In genomic region chr4:133827354-133827753, GRCm38 (mm10) we compare ENCODE assay signal across 22 mouse cellular contexts.
A peak's percentile ranks its signal among the peaks of the same experiment; 100 is the strongest.
DNase-seq lines count a peak whose midpoint lies in the region; ATAC-seq and TF ChIP-seq lines count a peak whose summit lies in the region.
"Had no signal": no experiment of that assay in that cellular context is flagged by ENCODE, and none has a peak within 500 bp of the region (broad histone marks: within the 10 kb centered on the region; RNA-seq: fewer than 3 reads in every experiment).

No protein-coding gene starts in this region.

- H3K4me3 ChIP-seq in thymus, adult 2 months (ENCODE audit: control insufficient read depth, insufficient read depth, low read length): no peak overlapping the region
- H3K4me3 ChIP-seq in CH12.LX (replicated peaks in 1 of 3; ENCODE audit: low read depth in 2 of 3, low read length in 2 of 3, poor library complexity in 1 of 3) (peak overlapping the region in 1 of 3 experiments; percentile 6), ES-Bruce4 (ENCODE audit: low read depth, low read length) (no peak overlapping the region)
- H3K4me3 ChIP-seq: embryonic facial prominence, embryonic 12.5 days; forebrain, embryonic 13.5 days; forebrain, embryonic 15.5 days had no signal

- no peak for DNase-seq in thymus, adult 2 months
- no peak for DNase-seq in thymus, postnatal 0 days (ENCODE audit: low spot score)
- peak; percentile 68 for DNase-seq in A20 (ENCODE audit: low read depth, low spot score)
- DNase-seq in CH12.LX (ENCODE audit: extremely low read depth): no peak
- DNase-seq in right cerebral cortex, postnatal 36 days (ENCODE audit: low spot score in 2 of 2): no peak
- DNase-seq in testis, postnatal 10 days (ENCODE audit: low spot score): no peak
- DNase-seq: adrenal gland, adult 8-10 months; adrenal gland, postnatal 14 days; adrenal gland, postnatal 36 days; cerebellum, adult 11-12 months; cerebellum, adult 2 months; cerebellum, adult 9-10 months; cerebellum, postnatal 10 days; cerebellum, postnatal 25 days; forebrain, postnatal 0 days had no signal

- no peaks in the 10 kb centered on the region for H3K27me3 ChIP-seq in thymus, adult 2 months (ENCODE audit: control insufficient read depth, insufficient read depth, low read length)
- no peaks in the 10 kb centered on the region for H3K27me3 ChIP-seq in CH12.LX (replicated peaks)
- H3K27me3 ChIP-seq in ES-Bruce4 (ENCODE audit: control insufficient read depth, insufficient read depth, low read length, poor library complexity, severe bottlenecking): no peaks in the 10 kb centered on the region
- H3K27me3 ChIP-seq: embryonic facial prominence, embryonic 12.5 days; Patski had no signal

- H3K27ac ChIP-seq in thymus, adult 2 months (ENCODE audit: control insufficient read depth, insufficient read depth, low read length): peak overlapping the region; percentile 27; the same call in 1 of the 2 replicates
- H3K27ac ChIP-seq in CH12.LX (ENCODE audit: insufficient read depth, low read depth): no peak overlapping the region
- H3K27ac ChIP-seq in ES-Bruce4 (ENCODE audit: insufficient read depth, low read length): peak overlapping the region; percentile 34; the same call in 1 of the 2 replicates
- H3K27ac ChIP-seq: embryonic facial prominence, embryonic 12.5 days; forebrain, embryonic 13.5 days; forebrain, embryonic 15.5 days had no signal

- no peaks in the 10 kb centered on the region for H3K79me2 ChIP-seq in CH12.LX (replicated peaks; ENCODE audit: control insufficient read depth, extremely low read depth, insufficient read depth, poor library complexity, severe bottlenecking)

- TF ChIP-seq EP300 in CH12.LX (IDR thresholded peaks at IDR 0.05; ENCODE audit: low read length) (no peak), ES-Bruce4 (IDR thresholded peaks at IDR 0.05; ENCODE audit: insufficient read depth, low read depth, low read length) (no peak)

- H3K9ac ChIP-seq in CH12.LX (ENCODE audit: insufficient read depth, low read depth) (no peak overlapping the region), ES-Bruce4 (ENCODE audit: low read depth, poor library complexity, severe bottlenecking) (0 out of 2 replicates have a peak overlapping the region, but pooled peaks have one; percentile 6)
- H3K9ac ChIP-seq: embryonic facial prominence, embryonic 12.5 days; forebrain, embryonic 13.5 days; forebrain, embryonic 15.5 days; forebrain, postnatal 0 days had no signal

- dilution Hi-C loops in CH12.LX (cut with MboI; ENCODE audit: extremely low pct_ligation_motif_present, extremely low pct_unique_long_range_greater_than_20kb, low sequenced_read_pairs): no loop called here

- H3K4me1 ChIP-seq in thymus, adult 2 months (replicated peaks; ENCODE audit: control insufficient read depth, insufficient read depth, low read length): peaks cover 26% of the 10 kb centered on the region
- H3K4me1 ChIP-seq in CH12.LX (ENCODE audit: control insufficient read depth in 1 of 2, insufficient read depth in 2 of 2) (peaks cover 9 to 35% of the 10 kb centered on the region in 2 experiments), ES-Bruce4 (ENCODE audit: control insufficient read depth, insufficient read depth, low read length) (no peaks in the 10 kb centered on the region)

- no peak for TF ChIP-seq POLR2A in thymus, adult 2 months (IDR thresholded peaks at IDR 0.05; ENCODE audit: control insufficient read depth, extremely low read depth, insufficient read depth, low read length, poor library complexity)
- no peak for TF ChIP-seq POLR2A in CH12.LX (IDR thresholded peaks at IDR 0.05; ENCODE audit: low read depth, low read length)
- TF ChIP-seq POLR2A in ES-Bruce4 (IDR thresholded peaks at IDR 0.05; ENCODE audit: insufficient read depth, low read length): no peak

- H3K9me3 ChIP-seq in CH12.LX (replicated peaks; ENCODE audit: low read length) (peaks cover 2% of the 10 kb centered on the region), ES-Bruce4 (replicated peaks; ENCODE audit: control insufficient read depth, insufficient read depth, low read length, poor library complexity, severe bottlenecking) (no peaks in the 10 kb centered on the region)
- H3K9me3 ChIP-seq: embryonic facial prominence, embryonic 10.5 days; embryonic facial prominence, embryonic 12.5 days; forebrain, embryonic 13.5 days; forebrain, embryonic 15.5 days had no signal

- TF ChIP-seq CTCF in thymus, adult 2 months (IDR thresholded peaks at IDR 0.05; ENCODE audit: borderline replicate concordance, control insufficient read depth, extremely low read depth, insufficient read depth, low read length, poor library complexity): no peak
- no peak for TF ChIP-seq CTCF in CH12.LX (conservative IDR thresholded peaks at IDR 0.05 in 1 of 2, IDR thresholded peaks at IDR 0.05 in 1 of 2; ENCODE audit: low read depth in 2 of 2, low read length in 2 of 2)
- TF ChIP-seq CTCF in ES-Bruce4 (IDR thresholded peaks at IDR 0.05; ENCODE audit: low read depth, low read length): no peak

- no peak for ATAC-seq in activated CD4-positive, CD25-positive, alpha-beta regulatory T cell, adult 4 months
- ATAC-seq: forebrain, embryonic 13.5 days; forebrain, embryonic 15.5 days; forebrain, postnatal 0 days; Patski had no signal

- no peaks in the 10 kb centered on the region for H3K36me3 ChIP-seq in thymus, adult 2 months (ENCODE audit: control insufficient read depth, insufficient read depth, low read length)
- H3K36me3 ChIP-seq in CH12.LX (replicated peaks in 1 of 2; ENCODE audit: control insufficient read depth in 1 of 2, insufficient read depth in 1 of 2, low read length in 1 of 2): no peaks in the 10 kb centered on the region
- H3K36me3 ChIP-seq in ES-Bruce4 (ENCODE audit: control insufficient read depth, insufficient read depth, low read length, poor library complexity, severe bottlenecking): no peaks in the 10 kb centered on the region
- H3K36me3 ChIP-seq: embryonic facial prominence, embryonic 10.5 days; embryonic facial prominence, embryonic 12.5 days; forebrain, embryonic 15.5 days had no signal

- no peak overlapping the region; the same call in 1 of the 2 replicates for H3K4me2 ChIP-seq in CH12.LX (ENCODE audit: insufficient read depth, low read depth, poor library complexity, severe bottlenecking)

- no peak; the same call in 1 of the 2 replicates for TF ChIP-seq RAD21 in CH12.LX (IDR thresholded peaks at IDR 0.05; ENCODE audit: low read depth, low read length)

- WGBS in thymus, adult 2 months: 75% methylated on average over 6 of the region's 6 CpGs

- in situ Hi-C loops in CH12.LX (cut with MboI; ENCODE audit: low pct_ligation_motif_present, low pct_unique_long_range_greater_than_20kb, low sequenced_read_pairs): loop anchor here (5.0 kb wide), 2 partner anchors 165 to 230 kb away; no protein-coding TSS in a partner anchor

TF ChIP-seq in CH12.LX, 34 proteins besides CTCF, POLR2A, EP300 and RAD21:
- TF ChIP-seq CHD2 (IDR thresholded peaks at IDR 0.05; ENCODE audit: low read length) (no peak), ETS1 (conservative IDR thresholded peaks at IDR 0.05; ENCODE audit: low read depth, low read length) (no peak), ZKSCAN1 (IDR thresholded peaks at IDR 0.05; ENCODE audit: borderline replicate concordance, low read depth, low read length) (no peak), BHLHE40 (IDR thresholded peaks at IDR 0.05; ENCODE audit: low read depth, low read length) (no peak), ZC3H11A (IDR thresholded peaks at IDR 0.05; ENCODE audit: low read depth, low read length) (no peak), SIN3A (IDR thresholded peaks at IDR 0.05; ENCODE audit: low read length) (no peak), IRF4 (IDR thresholded peaks at IDR 0.05; ENCODE audit: low read depth, low read length) (no peak), E2F4 (IDR thresholded peaks at IDR 0.05; ENCODE audit: insufficient replicate concordance, low read depth, low read length) (no peak), CHD1 (IDR thresholded peaks at IDR 0.05; ENCODE audit: low read depth, low read length) (0 out of 2 replicates have a peak, but pooled peaks have one; percentile 49), TBP (conservative IDR thresholded peaks at IDR 0.05; ENCODE audit: low read depth, low read length) (peak; percentile 84), RCOR1 (conservative IDR thresholded peaks at IDR 0.05; ENCODE audit: low read depth, low read length) (no peak), POLR2AphosphoS2 (IDR thresholded peaks at IDR 0.05; ENCODE audit: low read depth, low read length) (no peak), UBTF (IDR thresholded peaks at IDR 0.05; ENCODE audit: low read depth, low read length) (no peak), HCFC1 (IDR thresholded peaks at IDR 0.05; ENCODE audit: low read depth, low read length) (no peak), ZNF384 (IDR thresholded peaks at IDR 0.05; ENCODE audit: low read depth, low read length) (no peak), SMC3 (IDR thresholded peaks at IDR 0.05; ENCODE audit: low read depth, low read length) (no peak)
